Mouse (Mus musculus) urinary bladder, postnatal 10 days (tissue): ENCODE measurements around the gene Clic1.

Source experiments
- DNase-seq: peaks from one replicate; pipeline ENCODE4 v3.0.0; 2022; ENCODE audit warnings: low spot score

Clic1 gene

GRCm38 (mm10) chr17:35045807-35046680, 3.7 kb upstream of the Clic1 start:
- DNase-seq = no peak

- peak; percentile 84 for DNase-seq
Measured at GRCm38 (mm10) chr17:35046681-35047455, 2.9 kb upstream of the Clic1 start, which contains the start of gene Msh5. Msh5 (minus strand) TSS chr17:35046745.

GRCm38 (mm10) chr17:35047688-35048087, 2.1 kb upstream of the Clic1 start:
- DNase-seq = no peak

- no peak for DNase-seq
Measured at GRCm38 (mm10) chr17:35048149-35048931, 1.4 kb upstream of the Clic1 start.

- no peak for DNase-seq
Measured at GRCm38 (mm10) chr17:35048932-35049440, 780 bp upstream of the Clic1 start.

GRCm38 (mm10) chr17:35050126-35050750, 472 bp downstream of the Clic1 start:
- DNase-seq = no peak

- DNase-seq = no peak
Measured at GRCm38 (mm10) chr17:35051156-35052086, 1.7 kb downstream of the Clic1 start.

- no peak for DNase-seq
Measured at GRCm38 (mm10) chr17:35052271-35052798, 2.6 kb downstream of the Clic1 start.

- DNase-seq = no peak
Measured at GRCm38 (mm10) chr17:35055691-35056495, 6.1 kb downstream of the Clic1 start.

- DNase-seq = no peak
Measured at GRCm38 (mm10) chr17:35057090-35057489, 7.3 kb downstream of the Clic1 start.

- no peak for DNase-seq
Measured at GRCm38 (mm10) chr17:35058316-35058715, 8.6 kb downstream of the Clic1 start.

GRCm38 (mm10) chr17:35058911-35059892, 9.4 kb downstream of the Clic1 start, which contains the start of gene Ddah2:
Ddah2 (plus strand) TSS chr17:35059035.
- peak; percentile 62 for DNase-seq

- no peak for DNase-seq
Measured at GRCm38 (mm10) chr17:35060071-35060470, 10.3 kb downstream of the Clic1 start.

GRCm38 (mm10) chr17:35060737-35061297, 11.1 kb downstream of the Clic1 start:
- no peak for DNase-seq

GRCm38 (mm10) chr17:35061299-35061698, 11.5 kb downstream of the Clic1 start:
- DNase-seq = no peak

- DNase-seq = no peak
Measured at GRCm38 (mm10) chr17:35063466-35063865, 13.7 kb downstream of the Clic1 start.

- no peak for DNase-seq
Measured at GRCm38 (mm10) chr17:35064378-35064877, 14.7 kb downstream of the Clic1 start.
